Mouse (Mus musculus) forebrain, embryonic 12.5 days (tissue): ENCODE data around the gene Fgf22. TPM values are rescaled to one million over a fixed set of nuclear protein-coding genes. Genes with fewer than 3 reads are reported as not detected.

Source experiments
- ATAC-seq: fragments of 200-750 bp; cut with Nextera tagmentation; 2 replicates; pipeline ENCODE4 v1.8.0; 2017; ENCODE audit warnings: moderate TSS enrichment; ENCODE audit not compliant: low FRiP score
- H3K27ac ChIP-seq: fragments of 300-500 bp; sonication (generic); 2 replicates; pipeline ENCODE4 v1.5.1; 2016; ENCODE audit warnings: mild to moderate bottlenecking
- H3K27me3 ChIP-seq: fragments of 300-500 bp; sonication (generic); 2 replicates; pipeline ENCODE4 v1.6.1; 2016; ENCODE audit warnings: mild to moderate bottlenecking
- H3K36me3 ChIP-seq: fragments of 300-500 bp; sonication (generic); replicated peaks from 2 replicates; pipeline ENCODE4 v1.6.1; 2016; ENCODE audit warnings: mild to moderate bottlenecking
- H3K4me1 ChIP-seq: fragments of 300-500 bp; sonication (generic); 2 replicates; pipeline ENCODE4 v1.6.1; 2016
- H3K4me2 ChIP-seq: fragments of 300-500 bp; sonication (generic); 2 replicates; pipeline ENCODE4 v1.6.1; 2016; ENCODE audit warnings: mild to moderate bottlenecking, moderate library complexity
- H3K4me3 ChIP-seq: fragments of 300-500 bp; sonication (generic); replicated peaks from 2 replicates; pipeline ENCODE4 v1.5.1; 2016; ENCODE audit warnings: mild to moderate bottlenecking
- H3K9ac ChIP-seq: fragments of 300-500 bp; sonication (generic); 2 replicates; pipeline ENCODE4 v1.6.1; 2016; ENCODE audit warnings: mild to moderate bottlenecking
- H3K9me3 ChIP-seq: fragments of 300-500 bp; sonication (generic); 2 replicates; pipeline ENCODE4 v1.6.1; 2016
- WGBS: fragments of 180-500 bp; shearing (Covaris S2); methylation state at CpG from one replicate; pipeline ENCODE4 v1.1.7; 2016; 5-methylcytosine and 5-hydroxymethylcytosine counted together
- polyA plus RNA-seq: library from polyadenylated mRNA; unstranded; fragments of >200 nt; fragmentation: Nextera tagmentation; extraction: Ambion mirVana; gene quantifications from 2 replicates; pipeline ENCODE4 v1.2.1, GENCODE M21; 2016

Gene Fgf22
- polyA plus RNA-seq, 1 experiment from 2014 or later, result 0.47 TPM

DNA sequence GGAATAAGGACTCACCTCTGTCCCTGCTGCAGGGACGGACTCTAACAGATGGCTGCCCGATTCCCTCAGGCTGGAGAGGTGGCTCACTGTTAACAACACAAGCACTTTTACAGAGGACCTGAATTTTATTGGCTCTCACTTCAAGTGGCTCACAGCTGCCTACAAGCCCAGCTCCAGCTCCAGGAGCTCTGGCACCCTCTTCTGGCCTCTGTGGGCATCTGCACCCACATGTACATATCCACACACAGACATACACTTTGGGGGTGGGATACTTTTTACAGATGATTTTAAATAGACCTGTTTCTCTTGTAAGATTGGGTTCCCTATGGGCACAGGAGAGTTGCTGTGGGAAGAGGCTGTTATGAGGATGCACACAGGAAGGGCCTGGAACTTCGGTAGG lies 17.4 kb downstream of the Fgf22 start:
- Histone ChIP-seq H3K4me1 (peaks cover 12% of the 10 kb centered on the region), H3K27ac (no peak overlapping the region), H3K27me3 (peaks cover 18% of the 10 kb centered on the region), H3K4me3 (no peak overlapping the region), H3K36me3 (no peaks in the 10 kb centered on the region), H3K9ac (no peak overlapping the region), H3K4me2 (no peak overlapping the region), H3K9me3 (no peaks in the 10 kb centered on the region)
- WGBS, result 89% methylated on average over 3 of the region's 3 CpGs
- ATAC-seq, result no peak

DNA sequence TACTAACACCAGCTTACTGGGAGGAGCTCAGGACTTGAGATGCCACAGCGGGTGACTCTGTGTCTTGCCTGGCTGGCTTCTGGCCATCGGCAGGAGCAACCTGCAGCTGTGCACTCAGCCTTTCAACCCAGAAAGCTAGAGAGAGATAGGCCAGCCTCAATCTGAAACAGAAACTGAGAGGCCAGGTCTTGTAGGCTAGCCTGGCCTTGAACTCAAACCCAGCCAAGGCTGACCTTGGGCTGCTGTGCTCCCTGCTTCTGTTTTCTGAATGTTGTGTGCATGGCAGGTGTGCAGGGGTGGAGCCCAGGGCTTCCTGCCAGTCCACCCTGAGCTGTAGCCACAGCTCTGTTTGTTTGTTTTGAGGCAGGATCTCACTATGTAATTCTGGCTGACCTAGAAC lies 18.3 kb downstream of the Fgf22 start:
- no peak for ATAC-seq
- Histone ChIP-seq H3K27me3 (peaks cover 27% of the 10 kb centered on the region), H3K9ac (no peak overlapping the region), H3K4me2 (no peak overlapping the region), H3K9me3 (no peaks in the 10 kb centered on the region), H3K4me3 (no peak overlapping the region), H3K36me3 (no peaks in the 10 kb centered on the region), H3K4me1 (peaks cover 14% of the 10 kb centered on the region), H3K27ac (no peak overlapping the region)
- WGBS, result 93% methylated on average over 2 of the region's 2 CpGs

DNA sequence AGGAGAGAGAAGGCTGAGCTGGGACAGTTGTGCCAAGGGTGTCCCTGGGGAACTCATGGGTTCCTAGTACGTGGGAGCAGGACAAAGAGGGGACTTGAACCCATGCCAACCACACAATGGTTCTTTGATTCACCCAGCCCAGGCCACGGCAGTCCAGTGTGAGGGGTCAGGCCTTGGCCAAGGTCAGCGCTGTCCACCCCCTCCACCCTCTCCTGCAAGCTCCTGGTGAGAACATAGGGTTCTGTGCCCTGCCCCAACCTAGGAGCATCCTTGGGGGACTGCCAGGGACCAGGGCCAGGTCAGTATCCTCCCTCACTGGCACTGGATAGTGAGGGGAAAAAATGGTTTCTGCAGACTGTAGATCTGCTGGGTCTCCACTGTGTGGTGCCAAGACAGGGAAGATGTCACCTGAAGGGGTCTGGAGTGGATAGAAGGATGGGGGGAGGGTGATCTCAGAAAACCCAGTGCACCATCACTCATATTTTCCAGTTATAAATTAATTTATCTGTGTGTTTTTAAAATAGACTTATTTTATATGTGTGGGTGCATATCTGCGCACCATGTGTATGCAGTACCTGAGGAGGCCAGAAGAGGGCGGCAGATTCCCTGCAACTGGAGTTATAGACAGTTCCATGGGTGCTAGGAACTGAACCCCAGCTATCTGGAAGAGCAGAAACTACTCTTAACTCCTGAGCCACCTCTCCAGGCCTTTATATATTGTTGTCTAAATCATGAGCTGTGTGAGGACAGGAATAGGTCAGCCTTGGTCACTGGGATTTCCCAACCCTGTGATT lies 19.8 kb downstream of the Fgf22 start:
- H3K9me3 ChIP-seq, result no peaks in the 10 kb centered on the region
- no peak overlapping the region for H3K4me2 ChIP-seq
- 75% methylated on average over 5 of the region's 5 CpGs for WGBS
- no peaks in the 10 kb centered on the region for H3K36me3 ChIP-seq
- no peak for ATAC-seq
- no peak overlapping the region for H3K9ac ChIP-seq
- no peak overlapping the region for H3K27ac ChIP-seq
- peaks cover 42% of the 10 kb centered on the region for H3K27me3 ChIP-seq
- H3K4me1 ChIP-seq, result peaks cover 13% of the 10 kb centered on the region
- H3K4me3 ChIP-seq, result no peak overlapping the region

DNA sequence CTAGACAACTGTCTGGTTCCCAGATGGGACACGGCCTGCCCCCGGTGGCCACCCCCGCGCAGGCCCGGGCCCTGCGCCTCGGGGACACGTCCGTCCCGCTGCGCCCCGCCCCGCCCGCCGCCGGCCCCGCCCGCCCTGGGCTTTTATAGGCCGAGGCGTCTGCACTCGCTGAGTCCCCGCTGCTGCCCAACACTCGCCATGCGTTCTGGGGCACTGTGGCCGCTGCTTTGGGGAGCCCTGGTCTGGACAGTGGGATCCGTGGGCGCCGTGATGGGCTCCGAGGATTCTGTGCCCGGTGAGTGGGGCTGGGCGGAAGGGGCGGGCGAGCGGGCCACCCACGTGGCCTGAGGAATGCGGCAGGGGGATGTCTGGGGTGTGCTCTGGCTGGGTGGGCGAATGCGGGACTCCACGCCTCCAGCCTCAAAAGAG lies 22.2 kb downstream of the Fgf22 start, which contains the start of gene Fstl3:
Gene Fstl3 (plus strand): TSS at position 170 of the 429 bp plus-strand sequence.
- Histone ChIP-seq H3K27me3 (peaks cover 63% of the 10 kb centered on the region), H3K4me2 (peak within 1 kb of the TSS; percentile 43), H3K4me3 (peak within 1 kb of the TSS; percentile 24), H3K9me3 (no peaks in the 10 kb centered on the region), H3K4me1 (peaks cover 29% of the 10 kb centered on the region), H3K27ac (no peak within 1 kb of the TSS), H3K9ac (peak within 1 kb of the TSS; percentile 13; the same call in 1 of the 2 replicates), H3K36me3 (no peaks in the 10 kb centered on the region)
- WGBS, result 2% methylated on average over 39 of the region's 39 CpGs
- ATAC-seq, result no peak

DNA sequence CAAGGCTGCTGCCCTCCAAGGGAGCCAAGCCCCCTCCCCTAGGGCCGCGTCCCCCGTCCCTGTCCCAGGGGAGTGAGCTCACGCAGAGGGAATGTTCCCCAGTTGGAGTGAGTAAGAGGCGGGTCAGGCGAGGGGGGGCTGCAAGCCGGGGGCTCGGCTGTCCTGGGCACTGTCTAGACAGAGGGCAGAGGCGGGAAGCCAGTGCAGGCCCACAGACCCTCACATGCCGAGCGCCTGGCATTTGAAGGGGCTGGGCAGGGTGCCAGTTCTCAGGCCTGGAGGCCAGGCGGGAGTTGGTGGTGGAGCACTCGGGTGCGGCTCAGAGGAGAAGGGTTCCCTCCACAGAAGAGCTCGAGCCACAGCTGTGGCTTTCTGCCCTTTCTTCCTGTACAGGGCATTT lies 23.1 kb downstream of the Fgf22 start:
- Histone ChIP-seq H3K4me3 (0 out of 2 replicates have a peak overlapping the region, but pooled peaks have one; percentile 8), H3K27me3 (peaks cover 71% of the 10 kb centered on the region), H3K4me1 (peaks cover 29% of the 10 kb centered on the region), H3K36me3 (no peaks in the 10 kb centered on the region), H3K9ac (no peak overlapping the region), H3K27ac (no peak overlapping the region), H3K4me2 (no peak overlapping the region), H3K9me3 (no peaks in the 10 kb centered on the region)
- WGBS, result 11% methylated on average over 15 of the region's 15 CpGs
- ATAC-seq, result no peak

DNA sequence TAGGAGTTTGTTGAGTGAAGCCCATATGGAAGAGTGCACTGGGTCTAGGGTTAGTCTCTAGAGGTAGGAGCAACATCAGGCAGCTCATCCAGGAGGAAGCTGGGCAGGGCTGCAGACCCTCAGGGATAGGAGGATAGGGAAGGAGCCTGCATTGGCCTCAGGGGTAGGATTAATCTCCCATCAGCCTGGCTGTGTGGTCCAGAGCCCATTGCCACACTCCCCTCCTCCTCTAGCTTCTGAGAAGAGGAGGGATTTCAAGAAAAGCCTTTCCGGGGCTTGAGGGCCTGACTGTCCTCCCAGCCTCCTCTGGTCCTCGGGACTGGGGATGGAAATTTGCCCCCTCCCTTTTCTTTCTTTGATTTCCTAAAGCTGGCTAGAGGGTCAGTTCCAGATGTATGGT lies 24.3 kb downstream of the Fgf22 start:
- Histone ChIP-seq H3K27me3 (peaks cover 79% of the 10 kb centered on the region), H3K27ac (no peak overlapping the region), H3K9me3 (no peaks in the 10 kb centered on the region), H3K4me2 (no peak overlapping the region; the same call in 1 of the 2 replicates), H3K4me1 (peaks cover 29% of the 10 kb centered on the region), H3K9ac (no peak overlapping the region), H3K4me3 (no peak overlapping the region), H3K36me3 (no peaks in the 10 kb centered on the region)
- no peak for ATAC-seq
- WGBS, result 19% methylated on average over 2 of the region's 2 CpGs

DNA sequence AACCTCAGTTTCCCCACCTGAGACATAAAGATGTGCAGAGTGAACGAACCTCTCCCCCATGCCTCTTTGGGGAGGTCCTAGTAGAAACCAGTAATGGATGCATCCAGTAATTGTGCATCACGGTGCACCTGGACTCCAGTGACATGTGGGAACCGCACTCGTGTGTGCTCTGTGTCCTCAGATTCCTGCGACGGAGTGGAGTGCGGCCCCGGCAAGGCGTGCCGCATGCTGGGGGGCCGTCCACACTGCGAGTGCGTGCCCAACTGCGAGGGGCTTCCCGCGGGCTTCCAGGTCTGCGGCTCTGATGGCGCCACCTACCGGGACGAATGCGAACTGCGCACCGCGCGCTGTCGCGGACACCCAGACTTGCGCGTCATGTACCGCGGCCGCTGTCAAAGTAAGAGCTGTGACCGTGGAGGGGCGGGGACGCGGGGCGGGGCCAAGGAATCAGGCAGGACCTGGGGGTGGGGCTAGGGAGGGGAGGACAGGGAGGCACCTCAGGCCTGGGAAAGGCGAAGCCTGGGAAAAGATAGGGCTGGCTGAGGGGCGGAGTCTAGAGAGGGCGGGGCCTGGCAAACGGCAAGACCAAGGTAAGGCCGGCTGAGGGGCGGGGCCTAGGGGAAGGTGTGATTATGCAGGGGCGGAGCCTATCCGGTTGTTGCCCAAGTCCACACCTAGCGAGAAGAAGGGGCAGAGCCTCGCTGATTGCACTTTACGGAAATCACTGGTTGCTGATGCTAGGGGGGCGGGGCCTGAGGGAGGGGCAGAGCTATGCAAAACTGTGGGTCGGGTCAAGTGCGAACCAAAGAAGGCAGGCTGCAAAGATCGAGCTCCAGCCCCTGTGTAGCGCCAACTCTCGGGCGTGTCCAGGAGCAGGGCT lies 25.1 kb downstream of the Fgf22 start:
- Histone ChIP-seq H3K9ac (no peak overlapping the region), H3K4me2 (peak overlapping the region; percentile 64), H3K4me1 (peaks cover 29% of the 10 kb centered on the region), H3K4me3 (peak overlapping the region; percentile 38), H3K36me3 (no peaks in the 10 kb centered on the region), H3K27ac (no peak overlapping the region), H3K27me3 (peaks cover 86% of the 10 kb centered on the region), H3K9me3 (no peaks in the 10 kb centered on the region)
- WGBS, result 2% methylated on average over 55 of the region's 55 CpGs
- peak; percentile 88 for ATAC-seq

DNA sequence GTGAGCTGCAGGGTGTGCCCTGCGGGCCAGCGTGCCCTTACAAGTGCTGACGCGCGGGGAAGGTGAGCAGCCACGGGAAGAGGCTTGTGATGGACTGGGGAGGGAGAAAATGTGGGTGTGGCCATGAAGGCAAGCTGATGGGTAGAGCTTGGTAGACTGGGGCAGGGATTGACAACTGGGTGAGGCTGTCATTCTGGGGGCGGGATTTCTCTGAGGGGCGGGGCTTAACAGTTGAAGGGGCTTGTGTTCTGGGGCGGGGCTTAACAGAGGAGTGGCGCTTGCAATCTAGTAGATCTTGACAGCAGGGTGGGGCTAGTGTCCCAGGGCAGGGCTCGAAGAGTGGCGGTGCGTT lies 25.8 kb downstream of the Fgf22 start:
- WGBS, result under 1% methylated on average over 13 of the region's 13 CpGs
- Histone ChIP-seq H3K9ac (no peak overlapping the region), H3K4me1 (peaks cover 29% of the 10 kb centered on the region), H3K27me3 (peaks cover 89% of the 10 kb centered on the region), H3K9me3 (no peaks in the 10 kb centered on the region), H3K36me3 (no peaks in the 10 kb centered on the region), H3K4me2 (peak overlapping the region; percentile 64), H3K4me3 (peak overlapping the region; percentile 38), H3K27ac (no peak overlapping the region)
- no peak for ATAC-seq

DNA sequence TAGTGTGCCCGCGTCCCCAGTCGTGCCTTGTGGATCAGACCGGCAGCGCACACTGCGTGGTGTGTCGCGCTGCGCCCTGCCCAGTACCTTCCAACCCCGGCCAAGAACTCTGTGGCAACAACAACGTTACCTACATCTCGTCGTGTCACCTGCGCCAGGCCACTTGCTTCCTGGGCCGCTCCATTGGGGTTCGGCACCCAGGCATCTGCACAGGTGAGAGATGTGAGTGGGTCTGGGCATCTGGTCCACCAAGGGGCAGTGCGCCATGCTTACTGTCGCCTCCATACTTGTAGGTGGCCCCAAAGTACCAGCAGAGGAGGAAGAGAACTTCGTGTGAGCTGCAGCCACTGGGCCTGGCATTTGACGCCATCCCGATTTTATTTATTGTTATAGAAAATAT lies 26.3 kb downstream of the Fgf22 start:
- Histone ChIP-seq H3K4me2 (peak overlapping the region; percentile 64), H3K27me3 (peaks cover 86% of the 10 kb centered on the region), H3K27ac (no peak overlapping the region), H3K9ac (no peak overlapping the region), H3K36me3 (no peaks in the 10 kb centered on the region), H3K4me1 (peaks cover 29% of the 10 kb centered on the region), H3K4me3 (peak overlapping the region; percentile 38), H3K9me3 (no peaks in the 10 kb centered on the region)
- no peak for ATAC-seq
- 26% methylated on average over 21 of the region's 21 CpGs for WGBS

DNA sequence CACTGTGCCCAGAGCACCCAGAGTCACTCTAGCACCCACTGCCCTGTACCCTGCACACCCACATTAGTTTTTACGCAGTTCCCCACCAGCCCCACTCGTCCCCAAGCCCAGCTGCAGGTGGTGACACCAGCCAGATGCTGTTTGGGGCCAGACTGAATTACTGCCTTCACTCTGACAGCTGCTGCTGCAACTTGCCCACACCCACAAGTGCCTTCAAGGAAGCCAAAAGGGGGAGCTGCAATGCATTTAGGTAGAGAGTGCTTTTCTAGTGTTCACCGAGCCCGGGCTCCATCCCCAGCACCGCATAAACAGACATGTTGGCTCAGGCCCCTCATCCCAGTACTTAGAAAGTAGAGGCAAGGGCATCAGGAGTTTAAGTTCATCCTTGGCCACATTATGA lies 27.1 kb downstream of the Fgf22 start:
- no peaks in the 10 kb centered on the region for H3K36me3 ChIP-seq
- H3K9ac ChIP-seq, result no peak overlapping the region
- H3K9me3 ChIP-seq, result no peaks in the 10 kb centered on the region
- peaks cover 78% of the 10 kb centered on the region for H3K27me3 ChIP-seq
- no peak overlapping the region for H3K27ac ChIP-seq
- ATAC-seq, result no peak
- WGBS, result 51% methylated on average over 5 of the region's 5 CpGs
- H3K4me1 ChIP-seq, result peaks cover 28% of the 10 kb centered on the region
- H3K4me3 ChIP-seq, result no peak overlapping the region
- H3K4me2 ChIP-seq, result no peak overlapping the region

DNA sequence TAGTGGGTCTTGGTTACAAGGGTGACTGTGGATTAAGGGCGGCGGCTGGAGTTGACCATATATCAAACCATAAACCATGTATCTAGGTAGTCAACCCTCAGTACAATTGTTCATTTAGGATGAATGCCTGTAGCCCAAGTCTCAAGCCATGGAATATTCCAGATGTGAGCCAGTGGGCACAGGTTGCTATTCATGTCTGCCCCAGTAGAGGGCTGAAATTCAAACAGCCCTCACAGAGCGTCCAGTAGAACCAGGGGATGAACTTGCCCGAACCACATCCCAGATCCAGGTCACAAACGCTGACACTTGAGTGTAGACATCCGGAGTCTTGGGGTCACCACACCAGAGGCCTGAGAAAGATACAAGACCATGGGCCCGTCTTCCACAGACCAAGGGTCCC lies 28.2 kb downstream of the Fgf22 start:
- ATAC-seq, result no peak
- Histone ChIP-seq H3K4me2 (no peak overlapping the region), H3K4me3 (no peak overlapping the region), H3K9ac (no peak overlapping the region), H3K9me3 (no peaks in the 10 kb centered on the region), H3K4me1 (peaks cover 18% of the 10 kb centered on the region), H3K27ac (no peak overlapping the region), H3K36me3 (no peaks in the 10 kb centered on the region), H3K27me3 (peaks cover 67% of the 10 kb centered on the region)
- 66% methylated on average over 7 of the region's 7 CpGs for WGBS

DNA sequence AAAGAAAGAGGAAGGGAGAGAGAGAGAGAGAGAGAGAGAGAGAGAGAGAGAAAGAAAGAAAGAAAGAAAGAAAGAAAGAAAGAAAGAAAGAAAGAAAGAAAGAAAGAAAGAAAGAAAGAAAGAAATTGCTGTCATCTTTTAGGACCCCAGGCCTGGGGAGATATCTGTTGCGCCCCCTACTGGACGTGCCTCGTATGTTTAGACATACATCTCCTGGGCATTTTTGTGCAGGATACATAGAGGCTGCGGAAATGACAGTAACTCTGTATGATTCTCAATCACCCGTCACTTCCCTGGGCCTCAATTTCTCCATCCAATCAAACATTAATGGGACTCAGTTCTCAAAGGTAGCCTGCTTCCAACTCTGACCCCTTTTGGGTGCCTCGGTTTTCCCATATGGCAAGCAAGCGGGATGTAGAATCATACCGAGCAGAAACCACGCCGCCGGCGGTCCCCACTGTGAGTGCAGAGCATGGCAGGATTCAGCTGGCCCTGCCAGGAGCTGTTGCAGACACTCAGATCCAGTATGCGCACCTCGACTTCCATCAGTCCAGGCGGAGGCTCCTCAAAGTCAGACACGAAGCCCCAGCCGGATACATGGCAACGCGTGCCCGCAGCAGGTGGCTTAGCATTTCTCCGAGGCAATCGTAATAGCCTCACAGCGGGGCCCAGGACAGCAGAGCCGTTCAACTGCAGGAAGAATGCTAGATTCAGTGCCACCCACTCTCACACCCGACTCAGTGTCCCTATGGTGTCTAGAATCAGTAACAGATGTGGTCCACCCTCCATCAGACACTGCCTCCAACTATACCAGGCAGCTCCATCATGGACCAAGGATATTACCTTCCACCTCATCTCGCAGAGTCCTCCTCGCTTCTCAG lies 29.3 kb downstream of the Fgf22 start:
- 36% methylated on average over 27 of the region's 27 CpGs for WGBS
- H3K9me3 ChIP-seq, result no peaks in the 10 kb centered on the region
- ATAC-seq, result no peak
- H3K27ac ChIP-seq, result no peak overlapping the region
- no peak overlapping the region for H3K4me3 ChIP-seq
- no peak overlapping the region for H3K4me2 ChIP-seq
- no peaks in the 10 kb centered on the region for H3K36me3 ChIP-seq
- H3K4me1 ChIP-seq, result peaks cover 16% of the 10 kb centered on the region
- H3K27me3 ChIP-seq, result peaks cover 59% of the 10 kb centered on the region
- H3K9ac ChIP-seq, result no peak overlapping the region
